Mouse (Mus musculus) liver, embryonic 15.5 days (tissue): ENCODE measurements at regions not wholly inside any gene's neighbourhood (a gene's known extent, or its start where the extent isn't known, plus 50 kb on each side); places are given as distances from the start of the nearest gene placed in this dataset.

Experiments
- ATAC-seq: fragments of 200-750 bp; cut with Nextera tagmentation; 2 replicates; pipeline ENCODE4 v1.8.0; 2017; ENCODE audit warnings: moderate number of reproducible peaks, mild to moderate bottlenecking, moderate library complexity; ENCODE audit not compliant: insufficient read depth
- H3K27ac ChIP-seq: fragments of 300-500 bp; sonication (generic); replicated peaks from 2 replicates; pipeline ENCODE4 v1.5.1; 2015; ENCODE audit warnings: mild to moderate bottlenecking, inconsistent platforms
- H3K27me3 ChIP-seq: fragments of 300-500 bp; sonication (generic); 2 replicates; pipeline ENCODE4 v1.6.1; 2015; ENCODE audit warnings: mild to moderate bottlenecking, inconsistent platforms
- H3K36me3 ChIP-seq: fragments of 300-500 bp; sonication (generic); replicated peaks from 2 replicates; pipeline ENCODE4 v1.6.1; 2015; ENCODE audit warnings: moderate library complexity, mild to moderate bottlenecking, inconsistent platforms
- H3K4me1 ChIP-seq: fragments of 300-500 bp; sonication (generic); replicated peaks from 2 replicates; pipeline ENCODE4 v1.6.1; 2015; ENCODE audit warnings: inconsistent platforms
- H3K4me2 ChIP-seq: fragments of 300-500 bp; sonication (generic); 2 replicates; pipeline ENCODE4 v1.6.1; 2015; ENCODE audit warnings: moderate library complexity, mild to moderate bottlenecking, inconsistent platforms
- H3K4me3 ChIP-seq: fragments of 300-500 bp; sonication (generic); replicated peaks from 2 replicates; pipeline ENCODE4 v1.5.1; 2015; ENCODE audit warnings: mild to moderate bottlenecking, inconsistent platforms
- H3K9ac ChIP-seq: fragments of 300-500 bp; sonication (generic); 2 replicates; pipeline ENCODE4 v1.6.1; 2015; ENCODE audit warnings: moderate library complexity, mild to moderate bottlenecking, inconsistent platforms
- H3K9me3 ChIP-seq: fragments of 300-500 bp; sonication (generic); replicated peaks from 2 replicates; pipeline ENCODE4 v1.6.1; 2016; ENCODE audit warnings: inconsistent platforms
- WGBS: fragments of 180-500 bp; shearing (Covaris S2); methylation state at CpG from one replicate; pipeline ENCODE4 v1.1.7; 2015; ENCODE audit warnings: mixed read lengths; ENCODE audit not compliant: insufficient replicate concordance; 5-methylcytosine and 5-hydroxymethylcytosine counted together

GRCm38 (mm10) chr7:83104426-83104825, 237.3 kb downstream of the Mex3b start:
- no peak for ATAC-seq
- no peaks in the 10 kb centered on the region for H3K36me3 ChIP-seq
- WGBS, result 45% methylated on average over 1 of the region's 1 CpGs

GRCm38 (mm10) chr7:83105672-83106071, 238.5 kb downstream of the Mex3b start:
- Histone ChIP-seq H3K4me3 (no peak overlapping the region), H3K4me2 (no peak overlapping the region), H3K27ac (no peak overlapping the region), H3K9me3 (no peaks in the 10 kb centered on the region), H3K9ac (no peak overlapping the region), H3K27me3 (no peaks in the 10 kb centered on the region), H3K4me1 (no peaks in the 10 kb centered on the region), H3K36me3 (no peaks in the 10 kb centered on the region)
- no peak for ATAC-seq

More at GRCm38 (mm10) chr7:83104426-83104825, 237.3 kb downstream of the Mex3b start:
- Histone ChIP-seq H3K4me2 (no peak overlapping the region), H3K27me3 (no peaks in the 10 kb centered on the region), H3K4me3 (no peak overlapping the region), H3K27ac (no peak overlapping the region), H3K9me3 (no peaks in the 10 kb centered on the region), H3K9ac (no peak overlapping the region), H3K4me1 (no peaks in the 10 kb centered on the region)

GRCm38 (mm10) chr7:83111217-83111823, 244.2 kb downstream of the Mex3b start:
- ATAC-seq, result no peak
- no peaks in the 10 kb centered on the region for H3K9me3 ChIP-seq
- no peaks in the 10 kb centered on the region for H3K27me3 ChIP-seq
- H3K9ac ChIP-seq, result no peak overlapping the region
- no peak overlapping the region for H3K4me2 ChIP-seq
- H3K4me1 ChIP-seq, result no peaks in the 10 kb centered on the region
- no peak overlapping the region for H3K4me3 ChIP-seq
- WGBS, result 69% methylated on average over 6 of the region's 6 CpGs
- H3K27ac ChIP-seq, result no peak overlapping the region
- no peaks in the 10 kb centered on the region for H3K36me3 ChIP-seq

GRCm38 (mm10) chr7:83116487-83116886, 249.4 kb downstream of the Mex3b start:
- Histone ChIP-seq H3K4me3 (no peak overlapping the region), H3K9me3 (no peaks in the 10 kb centered on the region), H3K9ac (no peak overlapping the region), H3K27me3 (no peaks in the 10 kb centered on the region), H3K36me3 (no peaks in the 10 kb centered on the region), H3K4me2 (no peak overlapping the region), H3K4me1 (no peaks in the 10 kb centered on the region), H3K27ac (no peak overlapping the region)
- no peak for ATAC-seq
- 53% methylated on average over 1 of the region's 1 CpGs for WGBS

GRCm38 (mm10) chr7:83117065-83117464, 249.9 kb downstream of the Mex3b start:
- no peak for ATAC-seq
- Histone ChIP-seq H3K4me2 (no peak overlapping the region), H3K36me3 (no peaks in the 10 kb centered on the region), H3K9ac (no peak overlapping the region), H3K4me1 (no peaks in the 10 kb centered on the region), H3K27me3 (no peaks in the 10 kb centered on the region), H3K9me3 (no peaks in the 10 kb centered on the region), H3K27ac (no peak overlapping the region), H3K4me3 (no peak overlapping the region)
- WGBS, result 53% methylated on average over 3 of the region's 3 CpGs

GRCm38 (mm10) chr7:83126196-83126595, 259.1 kb downstream of the Mex3b start:
- Histone ChIP-seq H3K4me1 (no peaks in the 10 kb centered on the region), H3K27me3 (no peaks in the 10 kb centered on the region), H3K36me3 (no peaks in the 10 kb centered on the region), H3K4me3 (no peak overlapping the region), H3K27ac (no peak overlapping the region), H3K9me3 (no peaks in the 10 kb centered on the region), H3K9ac (no peak overlapping the region), H3K4me2 (no peak overlapping the region)
- 60% methylated on average over 4 of the region's 4 CpGs for WGBS
- ATAC-seq, result no peak

- 65% methylated on average over 4 of the region's 4 CpGs for WGBS
- H3K9me3 ChIP-seq, result no peaks in the 10 kb centered on the region
- H3K36me3 ChIP-seq, result no peaks in the 10 kb centered on the region
- H3K27me3 ChIP-seq, result no peaks in the 10 kb centered on the region
- H3K9ac ChIP-seq, result no peak overlapping the region
- ATAC-seq, result no peak
- no peak overlapping the region for H3K4me3 ChIP-seq
- no peak overlapping the region for H3K4me2 ChIP-seq
- no peak overlapping the region for H3K27ac ChIP-seq
- H3K4me1 ChIP-seq, result no peaks in the 10 kb centered on the region
These were observed 273.1 kb downstream of the Mex3b start for GRCm38 (mm10) chr7:83140216-83140615.

GRCm38 (mm10) chr7:83140658-83141057, 273.5 kb downstream of the Mex3b start:
- H3K9me3 ChIP-seq, result no peaks in the 10 kb centered on the region
- H3K4me2 ChIP-seq, result no peak overlapping the region
- no peaks in the 10 kb centered on the region for H3K27me3 ChIP-seq
- 67% methylated on average over 3 of the region's 3 CpGs for WGBS
- no peak overlapping the region for H3K27ac ChIP-seq
- no peak overlapping the region for H3K4me3 ChIP-seq
- H3K36me3 ChIP-seq, result no peaks in the 10 kb centered on the region
- ATAC-seq, result no peak
- H3K4me1 ChIP-seq, result no peaks in the 10 kb centered on the region
- no peak overlapping the region for H3K9ac ChIP-seq

GRCm38 (mm10) chr7:83144018-83144417, 276.9 kb downstream of the Mex3b start:
- 17% methylated on average over 5 of the region's 5 CpGs for WGBS
- Histone ChIP-seq H3K9ac (no peak overlapping the region), H3K9me3 (no peaks in the 10 kb centered on the region), H3K4me3 (no peak overlapping the region), H3K4me1 (no peaks in the 10 kb centered on the region), H3K27ac (no peak overlapping the region), H3K4me2 (no peak overlapping the region), H3K27me3 (no peaks in the 10 kb centered on the region), H3K36me3 (no peaks in the 10 kb centered on the region)
- no peak for ATAC-seq

GRCm38 (mm10) chr7:83145551-83145950, 278.4 kb downstream of the Mex3b start:
- H3K27ac ChIP-seq, result no peak overlapping the region
- no peaks in the 10 kb centered on the region for H3K9me3 ChIP-seq
- H3K4me2 ChIP-seq, result no peak overlapping the region
- H3K36me3 ChIP-seq, result no peaks in the 10 kb centered on the region
- H3K27me3 ChIP-seq, result no peaks in the 10 kb centered on the region
- 71% methylated on average over 5 of the region's 5 CpGs for WGBS
- H3K4me3 ChIP-seq, result no peak overlapping the region
- ATAC-seq, result no peak
- no peak overlapping the region for H3K9ac ChIP-seq
- no peaks in the 10 kb centered on the region for H3K4me1 ChIP-seq

GRCm38 (mm10) chr7:83161226-83161625, 294.1 kb downstream of the Mex3b start:
- Histone ChIP-seq H3K4me1 (no peaks in the 10 kb centered on the region), H3K9ac (no peak overlapping the region), H3K27me3 (no peaks in the 10 kb centered on the region), H3K9me3 (no peaks in the 10 kb centered on the region), H3K36me3 (no peaks in the 10 kb centered on the region), H3K4me2 (no peak overlapping the region), H3K4me3 (no peak overlapping the region), H3K27ac (no peak overlapping the region)
- WGBS, result 54% methylated on average over 2 of the region's 2 CpGs
- no peak for ATAC-seq

GRCm38 (mm10) chr7:83162868-83163267, 295.7 kb downstream of the Mex3b start:
- no peak overlapping the region for H3K27ac ChIP-seq
- no peak overlapping the region for H3K4me2 ChIP-seq
- no peak for ATAC-seq
- no peak overlapping the region for H3K4me3 ChIP-seq
- H3K9me3 ChIP-seq, result no peaks in the 10 kb centered on the region
- H3K36me3 ChIP-seq, result no peaks in the 10 kb centered on the region
- 54% methylated on average over 3 of the region's 3 CpGs for WGBS
- no peak overlapping the region for H3K9ac ChIP-seq
- no peaks in the 10 kb centered on the region for H3K4me1 ChIP-seq
- no peaks in the 10 kb centered on the region for H3K27me3 ChIP-seq
